Mouse (Mus musculus): ENCODE measurements around the gene Pklr. TPM values are rescaled to one million over a fixed set of nuclear protein-coding genes. Genes with fewer than 3 reads are reported as not detected.

The Pklr gene
- polyA plus RNA-seq, 1 experiment: 79.3 TPM

GRCm38 (mm10) chr3:89163123-89163522 is 27.2 kb downstream of the Pklr start:
- Histone ChIP-seq H3K27ac (ENCODE audit: insufficient read depth, low read depth, low read length) (no peak overlapping the region), H3K4me3 (ENCODE audit: insufficient read depth, low read depth, low read length) (no peak overlapping the region), H3K27me3 (replicated peaks; ENCODE audit: control insufficient read depth, insufficient read depth, low read length) (no peaks in the 10 kb centered on the region), H3K4me1 (ENCODE audit: control insufficient read depth, insufficient read depth, low read length) (peaks cover 8% of the 10 kb centered on the region; the same call in 1 of the 2 replicates), H3K36me3 (ENCODE audit: control insufficient read depth, insufficient read depth, low read length) (no peaks in the 10 kb centered on the region)
- WGBS: 86% methylated on average over 1 of the region's 1 CpGs
- TF ChIP-seq CTCF (conservative IDR thresholded peaks at IDR 0.05; ENCODE audit: insufficient read depth, insufficient read length, low read depth, low read length): no peak
- no peak for TF ChIP-seq POLR2A (IDR thresholded peaks at IDR 0.05; ENCODE audit: low read depth, low read length)
- DNase-seq: no peak

- peaks cover 4% of the 10 kb centered on the region for H3K36me3 ChIP-seq (ENCODE audit: control insufficient read depth, insufficient read depth, low read length)
- no peaks in the 10 kb centered on the region for H3K27me3 ChIP-seq (replicated peaks; ENCODE audit: control insufficient read depth, insufficient read depth, low read length)
- no peak overlapping the region for H3K27ac ChIP-seq (ENCODE audit: insufficient read depth, low read depth, low read length)
- no peak for TF ChIP-seq POLR2A (IDR thresholded peaks at IDR 0.05; ENCODE audit: low read depth, low read length)
- TF ChIP-seq CTCF (conservative IDR thresholded peaks at IDR 0.05; ENCODE audit: insufficient read depth, insufficient read length, low read depth, low read length): no peak
- no peak for DNase-seq
- 72% methylated on average over 5 of the region's 5 CpGs for WGBS
- H3K4me1 ChIP-seq (ENCODE audit: control insufficient read depth, insufficient read depth, low read length): peaks cover 8% of the 10 kb centered on the region; the same call in 1 of the 2 replicates
- H3K4me3 ChIP-seq (ENCODE audit: insufficient read depth, low read depth, low read length): no peak overlapping the region
Measured at GRCm38 (mm10) chr3:89163643-89164245, 27.8 kb downstream of the Pklr start.

- WGBS: 2% methylated on average over 79 of the region's 79 CpGs
- H3K27ac ChIP-seq (ENCODE audit: insufficient read depth, low read depth, low read length): peak within 1 kb of the TSS; percentile 74
- peak within 1 kb of the TSS; percentile 79 for H3K4me3 ChIP-seq (ENCODE audit: insufficient read depth, low read depth, low read length)
- peak; percentile 29 for TF ChIP-seq POLR2A (IDR thresholded peaks at IDR 0.05; ENCODE audit: low read depth, low read length)
- TF ChIP-seq CTCF (conservative IDR thresholded peaks at IDR 0.05; ENCODE audit: insufficient read depth, insufficient read length, low read depth, low read length): no peak
- peaks cover 12% of the 10 kb centered on the region for H3K36me3 ChIP-seq (ENCODE audit: control insufficient read depth, insufficient read depth, low read length)
- peak; percentile 97 for DNase-seq
- H3K4me1 ChIP-seq (ENCODE audit: control insufficient read depth, insufficient read depth, low read length): peaks cover 8% of the 10 kb centered on the region; the same call in 1 of the 2 replicates
- no peaks in the 10 kb centered on the region for H3K27me3 ChIP-seq (replicated peaks; ENCODE audit: control insufficient read depth, insufficient read depth, low read length)
Measured at GRCm38 (mm10) chr3:89164506-89165267, 28.7 kb downstream of the Pklr start, which contains the start of gene Clk2. Gene Clk2 (plus strand): TSS chr3:89164795.

- TF ChIP-seq CTCF (conservative IDR thresholded peaks at IDR 0.05; ENCODE audit: insufficient read depth, insufficient read length, low read depth, low read length): no peak
- TF ChIP-seq POLR2A (IDR thresholded peaks at IDR 0.05; ENCODE audit: low read depth, low read length): no peak
- peak overlapping the region; percentile 59 for H3K27ac ChIP-seq (ENCODE audit: insufficient read depth, low read depth, low read length)
- H3K36me3 ChIP-seq (ENCODE audit: control insufficient read depth, insufficient read depth, low read length): peaks cover 13% of the 10 kb centered on the region
- H3K4me1 ChIP-seq (ENCODE audit: control insufficient read depth, insufficient read depth, low read length): peaks cover 8% of the 10 kb centered on the region; the same call in 1 of the 2 replicates
- H3K4me3 ChIP-seq (ENCODE audit: insufficient read depth, low read depth, low read length): peak overlapping the region; percentile 79
- WGBS: 9% methylated on average over 12 of the region's 12 CpGs
- H3K27me3 ChIP-seq (replicated peaks; ENCODE audit: control insufficient read depth, insufficient read depth, low read length): no peaks in the 10 kb centered on the region
- no peak for DNase-seq
Measured at GRCm38 (mm10) chr3:89165268-89165870, 29.4 kb downstream of the Pklr start.

GRCm38 (mm10) chr3:89166945-89167344 is 31.0 kb downstream of the Pklr start:
- Histone ChIP-seq H3K27ac (ENCODE audit: insufficient read depth, low read depth, low read length) (no peak overlapping the region), H3K4me1 (ENCODE audit: control insufficient read depth, insufficient read depth, low read length) (peaks cover 8% of the 10 kb centered on the region; the same call in 1 of the 2 replicates), H3K4me3 (ENCODE audit: insufficient read depth, low read depth, low read length) (no peak overlapping the region), H3K27me3 (replicated peaks; ENCODE audit: control insufficient read depth, insufficient read depth, low read length) (no peaks in the 10 kb centered on the region), H3K36me3 (ENCODE audit: control insufficient read depth, insufficient read depth, low read length) (peaks cover 13% of the 10 kb centered on the region)
- 85% methylated on average over 19 of the region's 19 CpGs for WGBS
- no peak for DNase-seq
- TF ChIP-seq CTCF (conservative IDR thresholded peaks at IDR 0.05; ENCODE audit: insufficient read depth, insufficient read length, low read depth, low read length) (no peak), POLR2A (IDR thresholded peaks at IDR 0.05; ENCODE audit: low read depth, low read length) (no peak)

GRCm38 (mm10) chr3:89174844-89175243 is 38.9 kb downstream of the Pklr start:
- WGBS: 89% methylated on average over 11 of the region's 11 CpGs
- Histone ChIP-seq H3K36me3 (ENCODE audit: control insufficient read depth, insufficient read depth, low read length) (peaks cover 4% of the 10 kb centered on the region), H3K4me3 (ENCODE audit: insufficient read depth, low read depth, low read length) (no peak overlapping the region), H3K27ac (ENCODE audit: insufficient read depth, low read depth, low read length) (no peak overlapping the region), H3K4me1 (ENCODE audit: control insufficient read depth, insufficient read depth, low read length) (peaks cover 4% of the 10 kb centered on the region), H3K27me3 (replicated peaks; ENCODE audit: control insufficient read depth, insufficient read depth, low read length) (no peaks in the 10 kb centered on the region)
- no peak for TF ChIP-seq POLR2A (IDR thresholded peaks at IDR 0.05; ENCODE audit: low read depth, low read length)
- TF ChIP-seq CTCF (conservative IDR thresholded peaks at IDR 0.05; ENCODE audit: insufficient read depth, insufficient read length, low read depth, low read length): no peak
- no peak for DNase-seq

- TF ChIP-seq POLR2A (IDR thresholded peaks at IDR 0.05; ENCODE audit: low read depth, low read length) (no peak), CTCF (conservative IDR thresholded peaks at IDR 0.05; ENCODE audit: insufficient read depth, insufficient read length, low read depth, low read length) (no peak)
- H3K36me3 ChIP-seq (ENCODE audit: control insufficient read depth, insufficient read depth, low read length): peaks cover 4% of the 10 kb centered on the region
- H3K4me3 ChIP-seq (ENCODE audit: insufficient read depth, low read depth, low read length): no peak overlapping the region
- 91% methylated on average over 10 of the region's 10 CpGs for WGBS
- DNase-seq: no peak
- H3K27me3 ChIP-seq (replicated peaks; ENCODE audit: control insufficient read depth, insufficient read depth, low read length): no peaks in the 10 kb centered on the region
- peaks cover 4% of the 10 kb centered on the region for H3K4me1 ChIP-seq (ENCODE audit: control insufficient read depth, insufficient read depth, low read length)
- no peak overlapping the region for H3K27ac ChIP-seq (ENCODE audit: insufficient read depth, low read depth, low read length)
Measured at GRCm38 (mm10) chr3:89175544-89175943, 39.6 kb downstream of the Pklr start.

Data from kidney, adult 2 months (tissue).